Mouse (Mus musculus) stomach, postnatal 0 days (tissue): ENCODE data around the gene Plxnd1. TPM values are rescaled to one million over a fixed set of nuclear protein-coding genes. Genes with fewer than 3 reads are reported as not detected.

Experiments
- ATAC-seq: fragments of 200-750 bp; cut with Nextera tagmentation; 2 replicates; pipeline ENCODE4 v1.8.0; 2017; ENCODE audit not compliant: low FRiP score, low TSS enrichment
- DNase-seq: peaks from one replicate; pipeline ENCODE4 v3.0.0-alpha.2; 2016; ENCODE audit warnings: low spot score
- H3K27ac ChIP-seq: fragments of 300-500 bp; sonication (generic); replicated peaks from 2 replicates; pipeline ENCODE4 v1.5.1; 2014; ENCODE audit warnings: mild to moderate bottlenecking, control low read depth
- H3K27me3 ChIP-seq: fragments of 300-500 bp; sonication (generic); 2 replicates; pipeline ENCODE4 v1.6.1; 2014; ENCODE audit warnings: low read length; ENCODE audit not compliant: control insufficient read depth, insufficient read depth
- H3K36me3 ChIP-seq: fragments of 300-500 bp; sonication (generic); 2 replicates; pipeline ENCODE4 v1.6.1; 2014; ENCODE audit warnings: low read length, mixed read lengths; ENCODE audit not compliant: control insufficient read depth, insufficient read depth
- H3K4me1 ChIP-seq: fragments of 300-500 bp; sonication (generic); replicated peaks from 2 replicates; pipeline ENCODE4 v1.6.1; 2014; ENCODE audit warnings: antibody characterized with exemption; ENCODE audit not compliant: control insufficient read depth, insufficient read depth
- H3K4me2 ChIP-seq: fragments of 300-500 bp; sonication (generic); replicated peaks from 2 replicates; pipeline ENCODE4 v1.6.1; 2014; ENCODE audit warnings: low read depth, mild to moderate bottlenecking, control low read depth, moderate library complexity
- H3K4me3 ChIP-seq: fragments of 300-500 bp; sonication (generic); 2 replicates; pipeline ENCODE4 v1.5.1; 2014; ENCODE audit warnings: low read depth, low read length, control low read depth
- H3K9ac ChIP-seq: fragments of 300-500 bp; sonication (generic); 2 replicates; pipeline ENCODE4 v1.6.1; 2014; ENCODE audit warnings: mild to moderate bottlenecking, low read length, control low read depth, mixed read lengths
- H3K9me3 ChIP-seq: fragments of 300-500 bp; sonication (generic); 2 replicates; pipeline ENCODE4 v1.6.1; 2016; ENCODE audit warnings: low read length; ENCODE audit not compliant: control insufficient read depth
- CTCF ChIP-seq: IDR thresholded peaks from 2 replicates; pipeline ENCODE4 v1.5.1; 2016; ENCODE audit warnings: antibody characterized with exemption, low read depth, mild to moderate bottlenecking, moderate library complexity
- EP300 ChIP-seq: optimal IDR thresholded peaks from 2 replicates; pipeline ENCODE3; 2016; ENCODE audit warnings: antibody characterized with exemption
- WGBS: fragments of 180-500 bp; shearing (Covaris S2); extraction: QIAGEN DNeasy Blood & Tissue Kit; methylation state at CpG from one replicate; pipeline ENCODE4 v1.1.7; 2014; 5-methylcytosine and 5-hydroxymethylcytosine counted together
- polyA plus RNA-seq: library from polyadenylated mRNA; unstranded; fragments of >200 nt; fragmentation: Nextera tagmentation; extraction: Ambion mirVana; gene quantifications from 2 replicates; pipeline ENCODE4 v1.2.1, GENCODE M21; 2015

Gene Plxnd1
- polyA plus RNA-seq, 1 experiment from 2014 or later: 10.4 TPM

DNA sequence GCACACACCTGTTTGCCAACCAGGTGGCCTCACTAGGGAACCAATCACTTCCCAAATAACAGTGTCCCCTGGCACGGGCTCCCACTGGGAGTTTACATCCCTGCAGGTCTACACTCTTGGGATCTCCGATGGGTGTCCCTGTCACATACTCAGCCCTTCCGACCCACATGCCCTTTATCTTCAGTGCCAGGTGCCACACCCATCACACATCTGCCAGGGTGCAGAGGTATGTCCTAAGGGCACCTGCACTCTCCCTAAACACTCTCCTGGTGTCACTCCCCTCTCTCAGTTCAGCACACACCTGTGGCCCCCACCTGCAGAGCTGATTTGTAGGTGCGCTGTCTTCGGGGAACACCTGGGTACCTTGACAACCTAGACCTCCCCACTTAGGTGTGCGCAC lies 1.8 kb downstream of the Plxnd1 start:
- H3K9me3 ChIP-seq: no peaks in the 10 kb centered on the region
- no peak for ATAC-seq
- H3K27me3 ChIP-seq: no peaks in the 10 kb centered on the region; the same call in 1 of the 2 replicates
- peak overlapping the region; percentile 60 for H3K4me3 ChIP-seq
- peak overlapping the region; percentile 68 for H3K9ac ChIP-seq
- peak overlapping the region; percentile 53; the same call in 1 of the 2 replicates for H3K27ac ChIP-seq
- H3K4me2 ChIP-seq: peak overlapping the region; percentile 81
- no peaks in the 10 kb centered on the region for H3K36me3 ChIP-seq
- peaks cover 3% of the 10 kb centered on the region for H3K4me1 ChIP-seq
- DNase-seq: no peak
- WGBS: 31% methylated on average over 6 of the region's 6 CpGs
- TF ChIP-seq EP300 (no peak), CTCF (no peak)

DNA sequence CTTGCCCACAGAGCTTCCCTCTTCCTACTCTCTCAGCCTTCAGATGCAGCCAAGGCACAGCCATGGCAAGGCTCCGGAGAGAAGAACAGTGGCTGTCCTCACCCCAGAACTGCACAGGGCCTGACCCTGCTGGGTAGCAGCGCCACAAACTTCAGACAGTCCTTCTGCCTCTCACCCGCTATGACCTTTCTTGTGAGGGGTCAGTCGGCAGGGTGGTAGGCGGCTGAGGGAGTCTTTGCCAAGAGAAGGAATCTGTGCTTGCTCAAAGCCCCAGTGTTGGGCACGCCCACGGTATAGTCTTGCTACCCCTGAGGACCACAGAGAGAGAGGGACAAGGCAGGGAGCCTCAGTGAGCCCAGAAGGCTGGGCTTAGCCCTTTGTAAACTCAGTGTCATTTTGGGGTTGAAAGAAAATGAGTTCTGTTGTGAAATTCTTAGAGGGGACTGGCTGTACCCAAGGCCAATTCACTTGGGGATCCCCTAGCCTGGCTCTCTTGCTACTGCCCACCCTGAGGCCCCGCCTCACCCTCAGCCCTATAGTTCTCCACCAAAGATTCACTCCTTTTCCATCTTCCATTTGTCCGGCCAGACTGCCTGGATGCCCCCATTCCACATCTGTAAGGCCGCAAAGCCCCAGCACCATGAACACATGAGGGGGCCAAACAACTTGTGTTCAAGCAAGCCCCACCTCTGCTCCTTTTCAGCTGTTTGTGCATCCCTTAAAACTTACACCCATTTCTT lies 2.8 kb downstream of the Plxnd1 start:
- TF ChIP-seq EP300 (no peak), CTCF (no peak)
- H3K4me3 ChIP-seq: peak overlapping the region; percentile 60
- H3K4me1 ChIP-seq: peaks cover 3% of the 10 kb centered on the region
- DNase-seq (no peak), ATAC-seq (no peak)
- no peaks in the 10 kb centered on the region; the same call in 1 of the 2 replicates for H3K27me3 ChIP-seq
- H3K27ac ChIP-seq: peak overlapping the region; percentile 75
- H3K36me3 ChIP-seq: no peaks in the 10 kb centered on the region
- no peaks in the 10 kb centered on the region for H3K9me3 ChIP-seq
- H3K4me2 ChIP-seq: peak overlapping the region; percentile 81
- peak overlapping the region; percentile 68 for H3K9ac ChIP-seq
- 40% methylated on average over 10 of the region's 10 CpGs for WGBS

DNA sequence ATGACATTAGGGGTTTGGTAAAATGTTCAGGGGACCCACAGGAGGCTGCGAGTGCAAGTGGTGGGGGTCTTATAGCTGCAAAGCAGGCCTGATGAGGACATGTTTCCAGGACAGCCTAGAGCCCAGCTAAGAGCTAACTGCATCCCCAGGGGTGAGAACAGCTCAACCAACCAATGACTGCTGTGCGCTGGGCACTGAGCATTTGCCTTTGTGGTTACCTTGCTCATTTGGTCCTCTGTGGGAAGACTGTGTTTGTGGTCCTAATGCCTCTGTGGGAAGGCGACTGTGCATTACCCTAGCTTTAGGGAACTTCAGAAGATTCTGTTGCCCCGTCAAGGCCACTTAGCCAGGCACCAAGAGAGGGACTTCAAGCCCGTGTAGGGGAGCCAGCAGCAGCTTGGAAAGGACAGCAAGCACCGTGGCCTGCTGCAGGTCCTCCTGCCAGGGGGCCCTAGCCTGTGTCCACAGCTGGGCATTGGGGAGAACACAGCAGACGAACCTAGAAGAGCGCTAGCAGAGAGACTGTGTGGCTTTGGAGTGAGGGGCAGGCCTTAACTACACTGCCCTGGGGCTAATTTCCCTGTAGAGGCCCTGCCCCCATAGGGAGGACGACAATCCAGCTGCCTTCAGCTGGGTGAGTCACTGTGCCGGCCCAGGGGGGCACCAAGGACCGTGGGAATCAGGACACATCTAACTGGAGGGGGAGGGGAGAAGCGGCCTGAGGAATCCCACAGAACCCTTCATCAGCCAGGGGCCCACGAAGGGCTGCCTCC lies 3.5 kb downstream of the Plxnd1 start:
- no peaks in the 10 kb centered on the region for H3K36me3 ChIP-seq
- DNase-seq: no peak
- TF ChIP-seq EP300 (no peak), CTCF (no peak)
- peak overlapping the region; percentile 81 for H3K4me2 ChIP-seq
- H3K27ac ChIP-seq: peak overlapping the region; percentile 75
- WGBS: 37% methylated on average over 13 of the region's 13 CpGs
- H3K9me3 ChIP-seq: no peaks in the 10 kb centered on the region
- H3K9ac ChIP-seq: peak overlapping the region; percentile 68
- no peak; the same call in 1 of the 2 replicates for ATAC-seq
- H3K27me3 ChIP-seq: no peaks in the 10 kb centered on the region; the same call in 1 of the 2 replicates
- peak overlapping the region; percentile 60 for H3K4me3 ChIP-seq
- H3K4me1 ChIP-seq: peaks cover 3% of the 10 kb centered on the region

DNA sequence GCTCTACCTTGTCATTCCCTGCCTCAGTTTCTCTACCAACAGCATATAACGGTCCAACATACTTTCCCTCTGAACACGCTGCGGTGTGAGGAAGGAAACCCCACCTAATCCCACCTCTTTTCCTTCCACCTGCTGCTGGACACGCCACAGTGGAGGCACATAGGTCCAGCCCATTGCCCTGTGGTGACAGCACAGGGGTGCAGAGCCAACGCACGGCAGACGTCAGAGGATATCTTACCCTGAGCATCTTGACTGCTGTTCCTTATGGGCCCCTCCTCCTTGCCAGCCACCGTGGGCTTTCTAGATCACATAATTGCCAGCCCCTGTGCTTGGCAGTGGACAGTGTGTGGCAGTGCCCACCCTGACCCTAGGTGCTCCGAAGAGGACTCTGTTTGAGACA lies 4.3 kb downstream of the Plxnd1 start:
- no peaks in the 10 kb centered on the region for H3K9me3 ChIP-seq
- H3K27ac ChIP-seq: no peak overlapping the region
- no peaks in the 10 kb centered on the region for H3K36me3 ChIP-seq
- TF ChIP-seq CTCF (no peak), EP300 (no peak)
- ATAC-seq: no peak
- no peak for DNase-seq
- H3K27me3 ChIP-seq: no peaks in the 10 kb centered on the region; the same call in 1 of the 2 replicates
- H3K4me2 ChIP-seq: peak overlapping the region; percentile 81
- WGBS: 75% methylated on average over 9 of the region's 9 CpGs
- 0 out of 2 replicates have a peak overlapping the region, but pooled peaks have one; percentile 68 for H3K9ac ChIP-seq
- H3K4me1 ChIP-seq: peaks cover 3% of the 10 kb centered on the region
- H3K4me3 ChIP-seq: peak overlapping the region; percentile 60

DNA sequence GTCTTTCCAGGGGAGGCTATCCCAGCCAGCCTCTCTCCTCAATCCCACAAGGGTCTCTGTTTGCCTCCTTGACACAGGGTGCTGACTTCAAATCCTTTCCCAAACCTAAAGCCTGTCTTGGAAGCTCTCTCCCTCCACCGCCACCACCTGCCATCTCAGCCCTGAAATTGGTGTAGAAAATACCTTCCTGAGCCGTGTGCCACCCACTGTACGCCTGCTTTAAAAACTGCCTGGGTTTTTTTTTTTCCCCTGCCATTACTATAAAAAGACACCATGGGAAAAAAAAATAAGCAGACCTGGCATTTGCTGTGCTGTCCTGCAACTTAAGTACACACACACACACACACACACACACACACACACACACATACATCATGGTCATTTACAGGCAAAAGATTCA lies 4.7 kb downstream of the Plxnd1 start:
- Histone ChIP-seq H3K4me1 (peaks cover 3% of the 10 kb centered on the region), H3K9me3 (no peaks in the 10 kb centered on the region), H3K9ac (no peak overlapping the region), H3K27ac (no peak overlapping the region), H3K4me2 (peak overlapping the region; percentile 81), H3K36me3 (no peaks in the 10 kb centered on the region), H3K4me3 (peak overlapping the region; percentile 1; the same call in 1 of the 2 replicates), H3K27me3 (no peaks in the 10 kb centered on the region; the same call in 1 of the 2 replicates)
- ATAC-seq (no peak), DNase-seq (no peak)
- 76% methylated on average over 3 of the region's 3 CpGs for WGBS
- TF ChIP-seq EP300 (no peak), CTCF (no peak)
